Mouse (Mus musculus): ENCODE data around the gene Rapgef2.

The Rapgef2 gene

DNA sequence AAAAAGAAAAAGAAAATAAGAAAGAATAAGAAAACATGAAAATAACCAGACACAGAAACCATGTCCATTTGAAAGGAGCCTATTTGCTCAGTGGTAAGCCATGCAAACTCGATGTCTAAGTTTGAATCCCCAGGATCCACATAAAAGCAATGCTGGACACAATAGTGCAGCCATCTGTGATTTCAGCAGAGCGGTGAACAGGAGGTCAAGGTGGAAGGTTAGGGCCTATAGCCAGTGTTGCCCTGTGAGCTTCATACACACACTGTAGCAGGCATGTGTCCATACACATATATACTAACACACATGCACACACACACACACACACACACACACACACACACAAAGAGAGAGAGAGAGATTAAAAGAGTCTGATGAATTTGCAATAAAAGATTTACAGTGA lies 247.3 kb downstream of the Rapgef2 start:
- no peak for DNase-seq (ENCODE audit: low read depth in 2 of 2, low spot score in 2 of 2)

DNA sequence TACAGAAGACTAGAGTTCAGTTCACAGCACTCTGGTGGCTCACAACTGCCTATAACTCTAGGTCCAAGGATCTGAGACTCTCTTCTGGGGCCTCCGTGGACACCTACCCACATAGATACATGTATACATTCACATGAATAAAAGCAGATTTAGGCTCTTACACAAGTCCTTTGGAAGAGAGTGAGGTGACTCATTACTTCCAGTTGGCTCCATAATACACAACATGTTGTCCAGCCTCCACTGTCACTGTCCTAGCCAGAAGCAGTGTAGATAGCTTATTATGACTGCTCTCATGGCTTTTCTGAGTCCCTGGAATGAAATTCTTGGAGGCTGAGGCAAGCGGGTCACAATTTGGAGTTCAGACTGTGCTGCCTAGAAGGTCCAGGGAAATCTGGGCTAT lies 251.9 kb downstream of the Rapgef2 start:
- no peak for DNase-seq (ENCODE audit: low read depth in 2 of 2, low spot score in 2 of 2)

DNA sequence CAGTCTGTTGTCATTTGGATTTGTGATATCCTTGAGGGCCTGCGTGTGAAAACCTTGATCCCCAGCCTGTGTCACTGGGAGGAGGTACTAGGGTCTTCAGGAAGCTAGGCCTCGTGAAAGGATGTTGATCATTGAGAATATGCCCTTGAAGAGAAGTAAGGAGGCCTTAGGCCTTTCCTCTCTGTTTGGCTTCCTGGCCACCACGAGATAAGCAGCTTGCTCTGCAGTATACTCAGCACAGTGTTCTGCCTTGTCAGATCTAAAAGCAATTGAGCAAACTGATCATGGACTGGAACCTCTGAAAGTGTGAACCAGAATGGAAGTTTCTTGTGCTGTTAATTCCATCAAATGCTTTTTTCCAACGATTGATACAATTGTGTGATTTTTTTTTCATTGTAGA lies 255.5 kb downstream of the Rapgef2 start:
- DNase-seq (ENCODE audit: low read depth in 2 of 2, low spot score in 2 of 2): no peak

DNA sequence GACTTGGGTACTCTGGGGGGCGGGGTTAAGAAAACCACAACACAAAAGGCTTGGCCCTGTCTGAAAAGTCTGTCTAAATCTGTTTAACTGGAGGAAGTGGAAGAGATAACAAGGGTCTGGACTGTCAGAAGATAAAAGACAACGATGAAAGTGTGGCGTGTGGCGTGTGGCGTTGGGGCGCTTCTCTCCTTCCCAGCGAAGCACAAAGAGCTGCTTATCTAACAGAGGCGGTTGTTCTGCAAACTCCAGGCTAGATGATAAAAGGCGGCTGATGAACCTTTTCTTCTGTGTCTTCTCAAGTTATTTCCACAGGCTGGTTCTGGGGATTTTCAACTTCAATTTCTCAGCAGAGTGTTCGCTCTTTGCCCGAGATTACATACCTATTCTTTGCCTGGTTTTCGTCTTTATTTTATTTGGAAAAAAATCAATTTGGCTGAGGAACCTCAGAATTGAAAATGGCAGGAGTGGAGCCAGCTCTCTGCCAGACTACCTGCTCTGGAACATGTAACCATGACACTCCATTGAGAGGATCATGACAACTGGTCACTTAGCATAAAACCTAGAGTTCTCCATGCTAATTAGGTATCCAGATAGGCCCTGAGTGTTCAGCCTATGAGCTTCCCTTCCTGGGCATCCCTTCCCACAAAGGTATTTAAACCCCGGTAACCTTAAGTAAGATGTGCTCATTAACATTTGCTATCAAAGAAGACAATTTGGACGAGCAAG lies 258.0 kb downstream of the Rapgef2 start:
- no peak for DNase-seq (ENCODE audit: low read depth in 2 of 2, low spot score in 2 of 2)

DNA sequence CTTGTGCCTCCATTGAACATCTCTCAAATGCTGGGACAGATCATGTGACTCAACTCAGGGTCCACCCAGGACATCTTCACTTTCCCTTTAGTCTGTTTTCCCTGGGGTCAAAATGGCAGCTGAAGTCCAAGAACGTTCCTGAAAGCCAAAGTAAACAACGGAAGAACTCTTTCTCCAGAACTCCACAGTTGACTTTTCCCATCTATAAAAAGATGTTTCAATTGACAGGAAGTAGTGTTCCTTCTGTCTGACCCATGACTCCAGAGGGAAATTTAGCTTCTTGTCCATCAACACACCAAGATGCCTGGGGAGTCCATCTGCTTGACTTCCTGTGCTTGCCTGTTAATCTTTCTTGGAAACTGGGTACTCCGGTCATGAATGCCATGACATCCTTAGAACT lies 260.3 kb downstream of the Rapgef2 start:
- DNase-seq (ENCODE audit: low read depth in 2 of 2, low spot score in 2 of 2): no peak

DNA sequence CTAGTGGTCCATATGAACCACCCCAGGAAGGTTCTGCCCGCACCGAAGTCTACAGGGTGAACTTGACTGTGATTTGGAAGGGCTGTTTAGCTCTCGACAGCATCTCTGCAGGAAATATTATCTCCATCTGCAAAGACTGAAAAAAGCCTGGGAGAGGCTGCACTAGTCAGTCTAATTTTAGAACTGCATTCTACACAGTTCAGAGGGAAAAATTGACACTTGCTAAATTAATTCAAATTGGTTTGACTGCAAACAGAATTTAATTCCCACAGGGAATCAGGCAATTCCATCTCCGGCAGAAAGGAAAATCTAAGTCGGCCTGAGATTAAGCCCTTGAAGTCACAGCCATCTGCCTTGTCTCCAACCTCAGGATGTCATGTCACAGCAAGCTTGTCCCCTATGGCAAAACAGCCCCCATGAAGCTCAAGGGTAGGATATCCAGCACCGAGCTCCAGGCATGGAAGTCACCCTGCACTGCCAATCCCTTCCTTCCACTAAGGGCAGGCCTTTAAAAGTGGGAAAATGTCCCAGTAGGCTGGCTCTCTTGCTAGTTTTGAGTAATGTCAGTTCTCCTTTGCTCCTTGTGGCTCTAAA lies 262.5 kb downstream of the Rapgef2 start:
- DNase-seq (ENCODE audit: low read depth in 2 of 2, low spot score in 2 of 2): no peak

DNA sequence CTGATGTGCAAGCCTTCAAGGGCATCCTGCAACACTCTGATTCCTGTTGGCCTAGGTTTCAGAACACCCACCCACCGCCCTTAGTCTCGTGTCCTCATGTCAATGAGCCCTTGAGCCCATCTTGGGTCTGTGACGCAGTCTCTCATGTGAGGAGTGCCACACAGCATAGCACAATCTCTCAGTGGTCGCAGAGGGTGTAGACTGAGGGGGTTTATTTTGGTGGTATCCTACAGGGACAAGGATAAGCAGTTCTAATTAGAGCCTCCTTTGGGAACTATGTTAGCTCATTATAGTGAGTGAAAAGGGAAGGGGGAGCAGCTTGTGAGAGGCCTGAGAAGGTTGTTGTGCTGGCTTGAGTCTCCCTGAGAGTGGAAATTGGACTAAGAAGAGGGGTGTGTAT lies 263.6 kb downstream of the Rapgef2 start:
- DNase-seq (ENCODE audit: low read depth in 2 of 2, low spot score in 2 of 2): no peak

DNA sequence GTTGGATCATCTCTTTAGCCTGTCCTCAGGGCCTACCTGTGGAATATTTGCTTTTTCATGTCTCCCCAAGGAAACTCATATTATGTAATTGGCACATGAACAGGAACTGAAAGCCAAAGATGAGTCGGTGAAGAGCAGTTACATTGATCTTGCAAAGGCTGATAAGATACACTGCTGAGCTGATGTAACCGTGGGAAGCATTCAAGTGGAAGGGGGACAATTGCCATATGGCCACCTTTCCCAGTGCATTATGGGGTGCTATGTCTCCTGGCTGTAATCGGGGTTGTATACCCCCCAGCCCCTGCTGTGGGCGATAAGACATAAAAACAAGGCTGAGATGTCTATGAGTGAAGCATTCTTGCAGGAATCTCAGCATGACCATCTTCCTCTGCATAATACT lies 268.9 kb downstream of the Rapgef2 start:
- no peak for DNase-seq (ENCODE audit: low read depth in 2 of 2, low spot score in 2 of 2)

DNA sequence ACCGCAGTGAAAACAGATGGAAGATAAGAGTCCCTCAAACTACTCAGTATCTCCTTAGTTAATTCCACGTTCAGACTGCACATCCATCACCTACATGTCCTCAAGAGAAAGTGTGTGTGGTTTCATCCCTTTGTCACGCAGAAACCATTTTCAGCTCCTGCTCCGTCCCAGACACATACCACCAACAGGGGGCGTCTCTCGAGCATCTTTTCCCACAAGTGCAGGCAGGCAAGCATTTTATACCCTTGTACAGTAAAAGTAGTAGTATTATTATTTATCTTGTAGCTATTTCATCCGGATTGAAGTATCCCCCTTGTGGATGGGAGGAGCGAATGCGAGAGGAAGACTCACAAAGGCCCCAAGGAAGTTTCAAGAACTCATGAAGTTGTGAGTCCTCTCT lies 269.5 kb downstream of the Rapgef2 start:
- DNase-seq (ENCODE audit: low read depth in 2 of 2, low spot score in 2 of 2): no peak

DNA sequence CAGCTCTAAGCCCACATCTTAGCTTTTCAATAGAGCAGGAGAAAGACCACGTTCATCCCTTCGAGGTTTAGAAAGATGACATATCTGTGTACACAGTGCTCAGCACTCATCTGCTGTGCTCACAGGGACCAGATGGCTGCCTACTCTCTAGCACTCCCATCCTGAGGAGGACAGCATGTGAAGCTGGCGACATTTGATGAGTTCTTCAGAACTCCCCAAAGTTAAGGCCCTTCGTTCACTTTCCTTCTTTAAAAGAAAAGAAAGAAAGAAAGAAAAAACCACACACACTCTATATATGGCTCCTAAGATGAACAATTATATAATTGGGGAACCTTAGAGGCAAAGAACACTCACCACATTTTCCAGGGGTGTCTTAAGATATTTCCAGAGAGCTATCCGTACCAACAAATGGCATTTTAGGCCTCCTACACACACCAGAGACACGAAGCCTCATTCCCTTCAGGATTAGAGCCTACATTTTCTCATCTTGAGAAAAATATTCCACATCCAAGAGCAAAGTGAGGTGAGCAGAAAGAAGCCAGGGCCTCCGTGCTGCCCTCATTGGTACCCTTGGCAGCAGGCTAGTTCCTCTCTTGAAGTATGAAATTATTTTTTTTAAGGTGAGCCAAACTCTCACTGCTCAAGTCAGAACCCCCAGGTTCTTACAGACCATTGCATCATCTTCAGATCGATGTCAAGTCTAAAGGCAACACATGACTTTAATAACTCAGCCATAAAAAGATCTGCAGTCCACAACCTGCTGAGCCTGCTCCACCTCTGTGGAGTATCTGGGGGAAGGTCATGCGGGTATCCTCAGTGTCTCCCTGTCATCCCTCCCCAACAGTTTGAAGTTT lies 270.5 kb downstream of the Rapgef2 start:
- no peak for DNase-seq (ENCODE audit: low read depth in 2 of 2, low spot score in 2 of 2)
